Mouse (Mus musculus): ENCODE measurements at regions not wholly inside any gene's neighbourhood (a gene's known extent, or its start where the extent isn't known, plus 50 kb on each side); places are given as distances from the start of the nearest gene placed in this dataset.

- no peak overlapping the region for H3K4me2 ChIP-seq
- H3K4me3 ChIP-seq, result no peak overlapping the region
- no peak overlapping the region for H3K27ac ChIP-seq (replicated peaks)
- H3K36me3 ChIP-seq, result no peaks in the 10 kb centered on the region
- no peak overlapping the region for H3K9ac ChIP-seq
- no peaks in the 10 kb centered on the region for H3K4me1 ChIP-seq
- H3K9me3 ChIP-seq, result no peaks in the 10 kb centered on the region
- 28% methylated on average over 5 of the region's 5 CpGs for WGBS
- ATAC-seq (ENCODE audit: extremely low read depth, insufficient number of reproducible peaks, low FRiP score, low TSS enrichment), result no peak
- H3K27me3 ChIP-seq (replicated peaks), result 0 out of 2 replicates have a peak, but pooled peaks cover 3% of the 10 kb centered on the region
These were observed 232.3 kb upstream of the Wscd1 start for GRCm38 (mm10) chr11:71517377-71517776.

- H3K27ac ChIP-seq (replicated peaks), result no peak overlapping the region
- H3K27me3 ChIP-seq (replicated peaks), result peaks cover 2% of the 10 kb centered on the region; the same call in 1 of the 2 replicates
- no peak overlapping the region for H3K4me3 ChIP-seq
- H3K9ac ChIP-seq, result no peak overlapping the region
- H3K9me3 ChIP-seq, result no peaks in the 10 kb centered on the region
- no peaks in the 10 kb centered on the region for H3K36me3 ChIP-seq
- H3K4me2 ChIP-seq, result no peak overlapping the region
- 75% methylated on average over 2 of the region's 2 CpGs for WGBS
- peaks cover 8% of the 10 kb centered on the region for H3K4me1 ChIP-seq
- no peak for ATAC-seq (ENCODE audit: extremely low read depth, insufficient number of reproducible peaks, low FRiP score, low TSS enrichment)
These were observed 222.0 kb upstream of the Wscd1 start for GRCm38 (mm10) chr11:71527691-71528090.

- ATAC-seq (ENCODE audit: extremely low read depth, insufficient number of reproducible peaks, low FRiP score, low TSS enrichment), result no peak
- Histone ChIP-seq H3K4me1 (peaks cover 8% of the 10 kb centered on the region), H3K27ac (replicated peaks) (no peak overlapping the region), H3K36me3 (no peaks in the 10 kb centered on the region), H3K27me3 (replicated peaks) (peaks cover 2% of the 10 kb centered on the region; the same call in 1 of the 2 replicates), H3K4me3 (no peak overlapping the region), H3K9ac (no peak overlapping the region), H3K9me3 (no peaks in the 10 kb centered on the region), H3K4me2 (no peak overlapping the region)
- WGBS, result 19% methylated on average over 4 of the region's 4 CpGs
These were observed 221.1 kb upstream of the Wscd1 start for GRCm38 (mm10) chr11:71528588-71528987.

GRCm38 (mm10) chr11:71541178-71541845 is 208.4 kb upstream of the Wscd1 start:
- WGBS, result 34% methylated on average over 6 of the region's 6 CpGs
- H3K4me1 ChIP-seq, result no peaks in the 10 kb centered on the region
- H3K9ac ChIP-seq, result no peak overlapping the region
- H3K36me3 ChIP-seq, result no peaks in the 10 kb centered on the region
- no peak overlapping the region for H3K4me3 ChIP-seq
- H3K4me2 ChIP-seq, result no peak overlapping the region
- no peak for ATAC-seq (ENCODE audit: extremely low read depth, insufficient number of reproducible peaks, low FRiP score, low TSS enrichment)
- no peak overlapping the region for H3K27ac ChIP-seq (replicated peaks)
- H3K27me3 ChIP-seq (replicated peaks), result no peaks in the 10 kb centered on the region
- peaks cover 6% of the 10 kb centered on the region; the same call in 1 of the 2 replicates for H3K9me3 ChIP-seq

GRCm38 (mm10) chr11:71557412-71557811 is 192.3 kb upstream of the Wscd1 start:
- no peak overlapping the region for H3K4me2 ChIP-seq
- H3K4me1 ChIP-seq, result no peaks in the 10 kb centered on the region
- no peaks in the 10 kb centered on the region; the same call in 1 of the 2 replicates for H3K9me3 ChIP-seq
- 73% methylated on average over 3 of the region's 3 CpGs for WGBS
- no peak overlapping the region for H3K9ac ChIP-seq
- H3K27ac ChIP-seq (replicated peaks), result no peak overlapping the region
- H3K27me3 ChIP-seq (replicated peaks), result 0 out of 2 replicates have a peak, but pooled peaks cover under 1% of the 10 kb centered on the region
- H3K4me3 ChIP-seq, result no peak overlapping the region
- no peak for ATAC-seq (ENCODE audit: extremely low read depth, insufficient number of reproducible peaks, low FRiP score, low TSS enrichment)
- H3K36me3 ChIP-seq, result no peaks in the 10 kb centered on the region

- no peaks in the 10 kb centered on the region for H3K36me3 ChIP-seq
These were observed 184.9 kb upstream of the Wscd1 start for GRCm38 (mm10) chr11:71564831-71565230.

GRCm38 (mm10) chr11:71576801-71577200 is 172.9 kb upstream of the Wscd1 start:
- H3K4me1 ChIP-seq, result peaks cover 9% of the 10 kb centered on the region; the same call in 1 of the 2 replicates
- no peaks in the 10 kb centered on the region for H3K36me3 ChIP-seq
- no peaks in the 10 kb centered on the region for H3K9me3 ChIP-seq
- no peak overlapping the region for H3K4me2 ChIP-seq
- peaks cover 3% of the 10 kb centered on the region; the same call in 1 of the 2 replicates for H3K27me3 ChIP-seq (replicated peaks)
- no peak for ATAC-seq (ENCODE audit: extremely low read depth, insufficient number of reproducible peaks, low FRiP score, low TSS enrichment)
- no peak overlapping the region for H3K27ac ChIP-seq (replicated peaks)
- WGBS, result 78% methylated on average over 5 of the region's 5 CpGs
- H3K4me3 ChIP-seq, result no peak overlapping the region
- H3K9ac ChIP-seq, result no peak overlapping the region

More at GRCm38 (mm10) chr11:71564831-71565230, 184.9 kb upstream of the Wscd1 start:
- H3K27me3 ChIP-seq (replicated peaks), result no peaks in the 10 kb centered on the region
- no peak overlapping the region for H3K4me3 ChIP-seq
- no peak overlapping the region for H3K9ac ChIP-seq
- H3K4me2 ChIP-seq, result no peak overlapping the region
- H3K9me3 ChIP-seq, result no peaks in the 10 kb centered on the region; the same call in 1 of the 2 replicates
- no peak for ATAC-seq (ENCODE audit: extremely low read depth, insufficient number of reproducible peaks, low FRiP score, low TSS enrichment)
- H3K4me1 ChIP-seq, result no peaks in the 10 kb centered on the region
- H3K27ac ChIP-seq (replicated peaks), result no peak overlapping the region

- 64% methylated on average over 2 of the region's 2 CpGs for WGBS
- H3K27me3 ChIP-seq (replicated peaks), result no peaks in the 10 kb centered on the region
- H3K36me3 ChIP-seq, result no peaks in the 10 kb centered on the region
- no peak overlapping the region for H3K27ac ChIP-seq (replicated peaks)
- no peaks in the 10 kb centered on the region for H3K4me1 ChIP-seq
- H3K4me3 ChIP-seq, result no peak overlapping the region
- H3K9me3 ChIP-seq, result no peaks in the 10 kb centered on the region
- no peak overlapping the region for H3K4me2 ChIP-seq
- ATAC-seq (ENCODE audit: extremely low read depth, insufficient number of reproducible peaks, low FRiP score, low TSS enrichment), result no peak
- no peak overlapping the region for H3K9ac ChIP-seq
These were observed 167.9 kb upstream of the Wscd1 start for GRCm38 (mm10) chr11:71581775-71582174.

- no peaks in the 10 kb centered on the region for H3K9me3 ChIP-seq
- no peaks in the 10 kb centered on the region for H3K27me3 ChIP-seq (replicated peaks)
- H3K4me3 ChIP-seq, result no peak overlapping the region
- H3K9ac ChIP-seq, result no peak overlapping the region
- H3K36me3 ChIP-seq, result no peaks in the 10 kb centered on the region
- no peak for ATAC-seq (ENCODE audit: extremely low read depth, insufficient number of reproducible peaks, low FRiP score, low TSS enrichment)
- H3K4me1 ChIP-seq, result no peaks in the 10 kb centered on the region
- 76% methylated on average over 6 of the region's 6 CpGs for WGBS
- H3K4me2 ChIP-seq, result no peak overlapping the region
- no peak overlapping the region for H3K27ac ChIP-seq (replicated peaks)
These were observed 158.7 kb upstream of the Wscd1 start for GRCm38 (mm10) chr11:71591014-71591413.

- Histone ChIP-seq H3K4me3 (no peak overlapping the region), H3K36me3 (no peaks in the 10 kb centered on the region), H3K27ac (replicated peaks) (no peak overlapping the region), H3K4me1 (no peaks in the 10 kb centered on the region), H3K9me3 (no peaks in the 10 kb centered on the region), H3K9ac (no peak overlapping the region), H3K27me3 (replicated peaks) (no peaks in the 10 kb centered on the region), H3K4me2 (no peak overlapping the region)
- ATAC-seq (ENCODE audit: extremely low read depth, insufficient number of reproducible peaks, low FRiP score, low TSS enrichment), result no peak
- WGBS, result 72% methylated on average over 6 of the region's 6 CpGs
These were observed 155.4 kb upstream of the Wscd1 start for GRCm38 (mm10) chr11:71594250-71594847.

- H3K9ac ChIP-seq, result no peak overlapping the region
- no peaks in the 10 kb centered on the region for H3K27me3 ChIP-seq (replicated peaks)
- no peaks in the 10 kb centered on the region for H3K4me1 ChIP-seq
- H3K4me2 ChIP-seq, result no peak overlapping the region
- no peaks in the 10 kb centered on the region for H3K36me3 ChIP-seq
- 79% methylated on average over 1 of the region's 1 CpGs for WGBS
- ATAC-seq (ENCODE audit: extremely low read depth, insufficient number of reproducible peaks, low FRiP score, low TSS enrichment), result no peak
- no peak overlapping the region for H3K4me3 ChIP-seq
- no peak overlapping the region for H3K27ac ChIP-seq (replicated peaks)
- no peaks in the 10 kb centered on the region for H3K9me3 ChIP-seq
These were observed 152.0 kb upstream of the Wscd1 start for GRCm38 (mm10) chr11:71597709-71598108.

GRCm38 (mm10) chr11:71610782-71611181 is 138.9 kb upstream of the Wscd1 start:
- Histone ChIP-seq H3K9me3 (no peaks in the 10 kb centered on the region), H3K4me1 (no peaks in the 10 kb centered on the region), H3K27me3 (replicated peaks) (no peaks in the 10 kb centered on the region), H3K27ac (replicated peaks) (no peak overlapping the region), H3K4me2 (no peak overlapping the region), H3K4me3 (no peak overlapping the region), H3K9ac (no peak overlapping the region), H3K36me3 (no peaks in the 10 kb centered on the region)
- no peak for ATAC-seq (ENCODE audit: extremely low read depth, insufficient number of reproducible peaks, low FRiP score, low TSS enrichment)
- WGBS, result 80% methylated on average over 9 of the region's 9 CpGs
